8 mouse cellular contexts compared by ENCODE assay signal in the genomic region with DNA sequence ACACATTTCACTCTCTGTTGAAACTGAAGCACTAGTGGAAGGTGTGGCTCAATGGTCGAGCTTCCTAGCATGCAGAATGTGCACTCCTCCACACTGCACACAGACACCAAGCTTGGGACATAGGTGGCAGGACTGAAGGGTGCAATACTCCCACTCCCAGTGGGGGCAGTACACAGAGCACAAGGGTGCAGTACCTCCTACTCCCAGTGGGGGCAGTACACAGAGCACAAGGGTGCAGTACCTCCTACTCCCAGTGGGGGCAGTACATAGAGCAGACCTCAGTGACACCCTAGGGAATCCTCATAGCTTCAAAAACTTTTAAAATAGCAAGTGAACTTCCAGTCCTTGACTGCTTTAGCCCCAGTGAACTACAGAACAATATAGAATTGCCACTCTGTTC. TPM values are rescaled to one million over a fixed set of nuclear protein-coding genes. Genes with fewer than 3 reads are reported as not detected.
DNase-seq lines count a peak whose midpoint lies in the region; ATAC-seq and TF ChIP-seq lines count a peak whose summit lies in the region.

No protein-coding gene starts in this region.

- no peak for TF ChIP-seq POLR2A in kidney, adult 2 months (IDR thresholded peaks at IDR 0.05; ENCODE audit: low read depth, low read length)
- no peak for TF ChIP-seq POLR2A in CH12.LX (IDR thresholded peaks at IDR 0.05; ENCODE audit: low read depth, low read length)
- no peak for TF ChIP-seq POLR2A in small intestine, adult 2 months (IDR thresholded peaks at IDR 0.05; ENCODE audit: low read depth, low read length)

- TF ChIP-seq EP300 in CH12.LX (IDR thresholded peaks at IDR 0.05; ENCODE audit: low read length) = no peak

- peak; percentile 63 for ATAC-seq in liver, embryonic 16.5 days (ENCODE audit: low read depth)
- ATAC-seq in hindbrain, embryonic 12.5 days (ENCODE audit: low FRiP score) = no peak

- no peak overlapping the region for H3K4me2 ChIP-seq in CH12.LX (ENCODE audit: insufficient read depth, low read depth, poor library complexity, severe bottlenecking)
- no peak overlapping the region for H3K4me2 ChIP-seq in liver, embryonic 16.5 days (ENCODE audit: low read depth, low read length)
- no peak overlapping the region for H3K4me2 ChIP-seq in hindbrain, embryonic 12.5 days (replicated peaks)

- TF ChIP-seq CTCF in kidney, adult 2 months (conservative IDR thresholded peaks at IDR 0.05; ENCODE audit: insufficient read depth, insufficient read length, low read depth, low read length) = peak; percentile 85
- TF ChIP-seq CTCF in CH12.LX (conservative IDR thresholded peaks at IDR 0.05 in 1 of 2, IDR thresholded peaks at IDR 0.05 in 1 of 2; ENCODE audit: low read depth in 2 of 2, low read length in 2 of 2) = peak; percentile 97 to 99
- TF ChIP-seq CTCF in small intestine, adult 2 months (IDR thresholded peaks at IDR 0.05; ENCODE audit: extremely low read depth, insufficient read length, insufficient replicate concordance, low read depth, low read length) = peak; percentile 99; the same call in 1 of the 2 replicates

- 84% methylated on average over 1 of the region's 1 CpGs for WGBS in kidney, adult 2 months
- WGBS in liver, embryonic 16.5 days (ENCODE audit: insufficient replicate concordance) = 60% methylated on average over 1 of the region's 1 CpGs
- WGBS in small intestine, adult 2 months = 91% methylated on average over 1 of the region's 1 CpGs
- 96% methylated on average over 1 of the region's 1 CpGs for WGBS in hindbrain, embryonic 12.5 days

- peak; percentile 35 for TF ChIP-seq RAD21 in CH12.LX (IDR thresholded peaks at IDR 0.05; ENCODE audit: low read depth, low read length)

- DNase-seq in kidney, adult 2 months = peak; percentile 42
- no peak for DNase-seq in kidney, adult 11 months
- DNase-seq in CH12.LX (ENCODE audit: extremely low read depth) = peak; percentile 59
- DNase-seq in adrenal gland, postnatal 14 days = peak; percentile 88
- peak; percentile 23 to 36 for DNase-seq in gastrocnemius, adult 8-10 months (ENCODE audit: low spot score in 2 of 2)

- H3K27me3 ChIP-seq in kidney, adult 2 months (replicated peaks; ENCODE audit: control insufficient read depth, insufficient read depth, low read length) = no peaks in the 10 kb centered on the region
- no peaks in the 10 kb centered on the region for H3K27me3 ChIP-seq in CH12.LX (replicated peaks)
- no peaks in the 10 kb centered on the region for H3K27me3 ChIP-seq in liver, embryonic 16.5 days (ENCODE audit: control insufficient read depth, insufficient read depth, low read depth, low read length)
- H3K27me3 ChIP-seq in small intestine, adult 2 months (ENCODE audit: control insufficient read depth, insufficient read depth, low read length) = no peaks in the 10 kb centered on the region
- H3K27me3 ChIP-seq in hindbrain, embryonic 12.5 days = no peaks in the 10 kb centered on the region

- peaks cover 4% of the 10 kb centered on the region; the same call in 1 of the 2 replicates for H3K36me3 ChIP-seq in kidney, adult 2 months (ENCODE audit: control insufficient read depth, insufficient read depth, low read length)
- H3K36me3 ChIP-seq in CH12.LX (replicated peaks in 1 of 2; ENCODE audit: control insufficient read depth in 1 of 2, insufficient read depth in 1 of 2, low read length in 1 of 2) = peaks cover 37 to 74% of the 10 kb centered on the region in 2 experiments
- H3K36me3 ChIP-seq in liver, embryonic 16.5 days (ENCODE audit: control insufficient read depth, insufficient read depth) = peaks cover 15% of the 10 kb centered on the region
- peaks cover 26% of the 10 kb centered on the region for H3K36me3 ChIP-seq in small intestine, adult 2 months (ENCODE audit: control insufficient read depth, insufficient read depth, low read length)
- peaks cover 34% of the 10 kb centered on the region for H3K36me3 ChIP-seq in hindbrain, embryonic 12.5 days

- no peak overlapping the region for H3K4me3 ChIP-seq in kidney, adult 2 months (ENCODE audit: insufficient read depth, low read depth, low read length)
- no peak overlapping the region for H3K4me3 ChIP-seq in CH12.LX (replicated peaks in 1 of 3; ENCODE audit: low read depth in 2 of 3, low read length in 2 of 3, poor library complexity in 1 of 3)
- no peak overlapping the region for H3K4me3 ChIP-seq in liver, embryonic 16.5 days (ENCODE audit: low read depth, low read length)
- no peak overlapping the region for H3K4me3 ChIP-seq in small intestine, adult 2 months (ENCODE audit: low read depth, low read length)
- H3K4me3 ChIP-seq in hindbrain, embryonic 12.5 days = no peak overlapping the region

- no peak overlapping the region for H3K9ac ChIP-seq in CH12.LX (ENCODE audit: insufficient read depth, low read depth)
- no peak overlapping the region for H3K9ac ChIP-seq in liver, embryonic 16.5 days (ENCODE audit: low read depth, low read length)
- no peak overlapping the region for H3K9ac ChIP-seq in hindbrain, embryonic 12.5 days

- in situ Hi-C loops in CH12.LX (cut with MboI; ENCODE audit: low pct_ligation_motif_present, low pct_unique_long_range_greater_than_20kb, low sequenced_read_pairs) = no loop called here

- no peaks in the 10 kb centered on the region for H3K4me1 ChIP-seq in kidney, adult 2 months (ENCODE audit: control insufficient read depth, insufficient read depth, low read length)
- peaks cover 0 to 15% of the 10 kb centered on the region in 2 experiments; a peak in 2 of 4 replicates for H3K4me1 ChIP-seq in CH12.LX (ENCODE audit: control insufficient read depth in 1 of 2, insufficient read depth in 2 of 2)
- no peaks in the 10 kb centered on the region for H3K4me1 ChIP-seq in liver, embryonic 16.5 days (ENCODE audit: control insufficient read depth, low read depth, low read length)
- H3K4me1 ChIP-seq in small intestine, adult 2 months (ENCODE audit: control insufficient read depth, insufficient read depth, insufficient read length, low read length) = no peaks in the 10 kb centered on the region; the same call in 1 of the 2 replicates
- no peaks in the 10 kb centered on the region for H3K4me1 ChIP-seq in hindbrain, embryonic 12.5 days

- peaks cover 19% of the 10 kb centered on the region for H3K79me2 ChIP-seq in CH12.LX (replicated peaks; ENCODE audit: control insufficient read depth, extremely low read depth, insufficient read depth, poor library complexity, severe bottlenecking)

- dilution Hi-C loops in CH12.LX (cut with MboI; ENCODE audit: extremely low pct_ligation_motif_present, extremely low pct_unique_long_range_greater_than_20kb, low sequenced_read_pairs) = no loop called here

- H3K9me3 ChIP-seq in CH12.LX (replicated peaks; ENCODE audit: low read length) = peaks cover 12% of the 10 kb centered on the region
- H3K9me3 ChIP-seq in liver, embryonic 16.5 days (replicated peaks; ENCODE audit: control insufficient read depth, low read length) = no peaks in the 10 kb centered on the region
- H3K9me3 ChIP-seq in hindbrain, embryonic 12.5 days (replicated peaks) = peaks cover 9% of the 10 kb centered on the region

- H3K27ac ChIP-seq in kidney, adult 2 months (ENCODE audit: insufficient read depth, low read depth, low read length) = no peak overlapping the region
- no peak overlapping the region for H3K27ac ChIP-seq in CH12.LX (ENCODE audit: insufficient read depth, low read depth)
- no peak overlapping the region for H3K27ac ChIP-seq in liver, embryonic 16.5 days (ENCODE audit: low read length)
- H3K27ac ChIP-seq in small intestine, adult 2 months (ENCODE audit: insufficient read depth, low read depth, low read length) = no peak overlapping the region
- H3K27ac ChIP-seq in hindbrain, embryonic 12.5 days = no peak overlapping the region

TF ChIP-seq in CH12.LX, 34 proteins besides CTCF, POLR2A, EP300 and RAD21 (continues in another document):
- TF ChIP-seq TCF12 (IDR thresholded peaks at IDR 0.05; ENCODE audit: low read depth, low read length) (0 out of 2 replicates have a peak, but pooled peaks have one; percentile 18), NRF1 (IDR thresholded peaks at IDR 0.05; ENCODE audit: low read depth, low read length) (no peak), MYC (IDR thresholded peaks at IDR 0.05; ENCODE audit: low read depth, low read length) (0 out of 2 replicates have a peak, but pooled peaks have one; percentile 28), PAX5 (IDR thresholded peaks at IDR 0.05; ENCODE audit: low read length) (no peak), MXI1 (IDR thresholded peaks at IDR 0.05; ENCODE audit: low read depth, low read length) (no peak), HCFC1 (IDR thresholded peaks at IDR 0.05; ENCODE audit: low read depth, low read length) (no peak), BHLHE40 (IDR thresholded peaks at IDR 0.05; ENCODE audit: low read depth, low read length) (0 out of 2 replicates have a peak, but pooled peaks have one; percentile 9), ZKSCAN1 (IDR thresholded peaks at IDR 0.05; ENCODE audit: borderline replicate concordance, low read depth, low read length) (no peak), MAFK (IDR thresholded peaks at IDR 0.05; ENCODE audit: insufficient replicate concordance, low read length) (no peak), MEF2A (IDR thresholded peaks at IDR 0.05; ENCODE audit: borderline replicate concordance, low read depth, low read length) (no peak), USF2 (conservative IDR thresholded peaks at IDR 0.05; ENCODE audit: low read depth, low read length) (no peak), CHD2 (IDR thresholded peaks at IDR 0.05; ENCODE audit: low read length) (no peak)

RNA-seq across cellular contexts. Expression of a gene that starts 10.5 kb away (rescaled TPM):
- polyA plus RNA-seq in kidney, adult 2 months (2012; rRNA removed) = 63.3 and 83.9 TPM in 2 replicates
- total RNA-seq in CH12.LX (2012; rRNA removed) (43.8 and 49.7 TPM in 2 replicates), CH12.LX (2014; rRNA removed) (61.4 and 62.8 TPM in 2 replicates)
- polyA plus RNA-seq in CH12.LX (2012; ENCODE audit: insufficient read length, low read depth) = 69.8 and 79.8 TPM in 2 replicates
- 95.9 and 97.8 TPM in 2 replicates for total RNA-seq in adrenal gland, postnatal 14 days (2021)
- total RNA-seq in gastrocnemius, adult 8-10 months (2022) = 100 to 1,000 TPM in 2 of 4 experiments, 10 to 100 TPM in 2; 79.7 to 115 (median 95.0) TPM
- polyA plus RNA-seq in liver, embryonic 16.5 days (2015; fragmentation: Nextera tagmentation; extraction: Ambion mirVana) = 24.3 and 25.0 TPM in 2 replicates
- 18.6 and 30.0 TPM in 2 replicates for polyA plus RNA-seq in small intestine, adult 2 months (2012; rRNA removed)
- polyA plus RNA-seq in hindbrain, embryonic 12.5 days (2016; fragmentation: Nextera tagmentation; extraction: Ambion mirVana) = 52.3 and 53.5 TPM in 2 replicates

RNA-seq across cellular contexts. Expression of a gene that starts 10.5 kb away (rescaled TPM):
- 50.2 and 60.3 TPM in 2 replicates for polyA plus RNA-seq in kidney, adult 2 months (2012; rRNA removed)
- total RNA-seq in CH12.LX (2012; rRNA removed) = 56.6 and 58.5 TPM in 2 replicates
- total RNA-seq in CH12.LX (2014; rRNA removed) = 75.5 and 76.3 TPM in 2 replicates
- 39.9 and 41.8 TPM in 2 replicates for polyA plus RNA-seq in CH12.LX (2012; ENCODE audit: insufficient read length, low read depth)
- 60.5 and 66.7 TPM in 2 replicates for total RNA-seq in adrenal gland, postnatal 14 days (2021)
- total RNA-seq in gastrocnemius, adult 8-10 months (2022) = 10 to 100 TPM in 3 of 4 experiments, 1 to 10 TPM in 1; 9.2 to 16.4 (median 15.3) TPM
- polyA plus RNA-seq in liver, embryonic 16.5 days (2015; fragmentation: Nextera tagmentation; extraction: Ambion mirVana) = 63.1 and 64.0 TPM in 2 replicates
- polyA plus RNA-seq in small intestine, adult 2 months (2012; rRNA removed) = 15.6 and 36.6 TPM in 2 replicates
- 113 and 114 TPM in 2 replicates for polyA plus RNA-seq in hindbrain, embryonic 12.5 days (2016; fragmentation: Nextera tagmentation; extraction: Ambion mirVana)
